Mouse (Mus musculus) lung, adult 2 months (tissue): ENCODE measurements at regions not wholly inside any gene's neighbourhood (a gene's known extent, or its start where the extent isn't known, plus 50 kb on each side); places are given as distances from the start of the nearest gene placed in this dataset.

Experiments used
- CTCF ChIP-seq: fragments of 200-500 bp; IDR thresholded peaks from 2 replicates; pipeline ENCODE4 v1.5.1; 2011; ENCODE audit warnings: mild to moderate bottlenecking, low read length, control low read depth; ENCODE audit not compliant: insufficient read depth
- POLR2A ChIP-seq: fragments of 200-500 bp; IDR thresholded peaks from 2 replicates; pipeline ENCODE4 v1.6.1; 2011; ENCODE audit warnings: low read depth, mild to moderate bottlenecking, control low read depth, low read length, borderline replicate concordance; ENCODE audit errors: extremely low read depth

GRCm38 (mm10) chr6:117415901-117416300 lies 247.6 kb downstream of the Cxcl12 start:
- TF ChIP-seq POLR2A: no peak
- TF ChIP-seq CTCF: no peak
